Mouse (Mus musculus): ENCODE data around the gene Picalm.

Gene Picalm

GRCm38 (mm10) chr7:90129732-90130392 is at the start of gene Picalm:
Picalm (plus strand) TSS chr7:90130213.
- peak; percentile 97 for DNase-seq (ENCODE audit: low spot score)

- DNase-seq (ENCODE audit: low spot score), result no peak
Measured at GRCm38 (mm10) chr7:90083799-90084198, 46.2 kb upstream of the Picalm start.

- no peak for DNase-seq (ENCODE audit: low spot score)
Measured at GRCm38 (mm10) chr7:90084531-90084930, 45.5 kb upstream of the Picalm start.

- DNase-seq (ENCODE audit: low spot score), result no peak
Measured at GRCm38 (mm10) chr7:90085713-90086112, 44.3 kb upstream of the Picalm start.

- no peak for DNase-seq (ENCODE audit: low spot score)
Measured at GRCm38 (mm10) chr7:90086821-90087220, 43.2 kb upstream of the Picalm start.

- DNase-seq (ENCODE audit: low spot score), result no peak
Measured at GRCm38 (mm10) chr7:90090996-90091395, 39.0 kb upstream of the Picalm start.

GRCm38 (mm10) chr7:90091756-90092155 is 38.3 kb upstream of the Picalm start:
- DNase-seq (ENCODE audit: low spot score), result no peak

GRCm38 (mm10) chr7:90092452-90093450 is 37.3 kb upstream of the Picalm start:
- no peak for DNase-seq (ENCODE audit: low spot score)

- DNase-seq (ENCODE audit: low spot score), result no peak
Measured at GRCm38 (mm10) chr7:90095097-90095496, 34.9 kb upstream of the Picalm start.

GRCm38 (mm10) chr7:90095766-90096372 is 34.1 kb upstream of the Picalm start:
- no peak for DNase-seq (ENCODE audit: low spot score)

GRCm38 (mm10) chr7:90096609-90097008 is 33.4 kb upstream of the Picalm start:
- no peak for DNase-seq (ENCODE audit: low spot score)

- no peak for DNase-seq (ENCODE audit: low spot score)
Measured at GRCm38 (mm10) chr7:90098253-90098652, 31.8 kb upstream of the Picalm start.

- DNase-seq (ENCODE audit: low spot score), result no peak
Measured at GRCm38 (mm10) chr7:90099248-90099647, 30.8 kb upstream of the Picalm start.

- no peak for DNase-seq (ENCODE audit: low spot score)
Measured at GRCm38 (mm10) chr7:90100614-90101160, 29.3 kb upstream of the Picalm start.

- DNase-seq (ENCODE audit: low spot score), result no peak
Measured at GRCm38 (mm10) chr7:90116100-90116499, 13.9 kb upstream of the Picalm start.

- DNase-seq (ENCODE audit: low spot score), result no peak
Measured at GRCm38 (mm10) chr7:90120106-90120505, 9.9 kb upstream of the Picalm start.

GRCm38 (mm10) chr7:90124991-90125390 is 5.0 kb upstream of the Picalm start:
- DNase-seq (ENCODE audit: low spot score), result no peak

- no peak for DNase-seq (ENCODE audit: low spot score)
Measured at GRCm38 (mm10) chr7:90128631-90129200, 1.3 kb upstream of the Picalm start.

GRCm38 (mm10) chr7:90129271-90129731 is 712 bp upstream of the Picalm start:
- no peak for DNase-seq (ENCODE audit: low spot score)

- no peak for DNase-seq (ENCODE audit: low spot score)
Measured at GRCm38 (mm10) chr7:90130501-90131375, 725 bp downstream of the Picalm start.

- DNase-seq (ENCODE audit: low spot score), result no peak
Measured at GRCm38 (mm10) chr7:90131376-90131651, 1.3 kb downstream of the Picalm start.
